Mouse (Mus musculus) T-helper 2 cell (primary cell): ENCODE results near the gene Olfr724.
"Not testable (repeated sequence)": the region's sequence is repeated elsewhere in the genome, so short reads cannot be mapped to it uniquely, and the experiment has no call there.

Experiments used
- in situ Hi-C: fragments of 300-600 bp; cut with MboI, MseI; formaldehyde crosslinking; loops from one replicate; pipeline ENCODE4 v1.15.1; 2025; ENCODE audit warnings: high pct_unique_total_duplicates

Gene Olfr724

DNA sequence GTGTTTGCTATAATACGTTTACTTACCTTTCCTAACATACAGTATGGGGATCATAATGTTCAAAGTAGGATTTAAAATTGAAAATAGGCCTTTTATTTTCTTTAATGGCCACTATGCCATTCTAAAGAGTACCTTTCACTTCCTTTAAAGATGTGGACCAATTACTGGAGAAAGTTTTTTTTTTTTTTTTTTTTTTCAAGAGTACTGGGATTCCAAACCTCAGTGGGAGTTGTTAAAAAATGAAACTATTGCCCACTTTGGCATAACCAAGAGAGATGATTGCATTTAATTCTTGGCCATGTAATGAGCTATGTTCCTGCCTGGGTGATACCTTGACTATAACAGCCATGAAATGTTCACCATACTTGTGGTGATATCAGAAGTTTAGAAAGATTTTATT is at the start of gene Olfr724:
TSS of gene Olfr724 (minus strand) at position 101 of the 400 bp plus-strand sequence.
- in situ Hi-C loops, result not testable (repeated sequence)

DNA sequence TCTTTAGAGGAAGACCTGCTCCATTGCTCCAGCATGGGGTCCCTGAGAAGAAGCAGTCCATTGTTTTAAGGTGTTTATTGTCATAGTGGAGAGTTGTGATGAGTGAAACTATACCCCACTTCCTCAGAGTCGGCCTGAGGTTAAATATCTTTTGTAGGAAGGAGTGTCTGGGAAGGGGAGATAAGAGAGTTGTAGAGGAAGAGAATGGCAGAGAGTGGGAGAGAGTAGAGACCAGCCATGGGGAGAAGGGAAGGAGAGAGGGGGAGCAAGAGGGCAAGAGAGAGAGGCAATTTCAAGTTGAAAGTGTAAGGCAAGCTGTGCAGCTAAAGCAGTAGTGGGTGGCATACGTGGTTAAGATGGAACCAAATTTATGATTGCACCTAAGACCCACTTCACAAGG is 7.2 kb downstream of the Olfr724 start:
- in situ Hi-C loops, result no loop called here

- in situ Hi-C loops, result not testable (repeated sequence)
Observed at GRCm38 (mm10) chr14:49931687-49932086, 31.4 kb downstream of the Olfr724 start, which contains the start of gene Olfr723. Olfr723 (minus strand) TSS chr14:49931787.
